Mouse (Mus musculus) layer of hippocampus, adult 18-20 months (tissue): ENCODE data around the gene AI854703. TPM values are rescaled to one million over a fixed set of nuclear protein-coding genes. Genes with fewer than 3 reads are reported as not detected.

Experiments
- DNase-seq, 2 experiments: peaks; one replicate each; pipeline ENCODE4 v3.0.0; 2022; ENCODE audit warnings: low spot score in 2 of 2
- long read RNA-seq: library from polyadenylated mRNA; stranded (forward); transcript quantifications from one replicate; pipeline ENCODE4 v2.0.0, GENCODE M21; 2021
- total RNA-seq, 2 experiments: library from RNA; stranded (reverse); gene quantifications; 2 replicates each; pipeline ENCODE4 v1.2.3; 2021

AI854703 gene
- total RNA-seq, result 10 to 100 TPM; 13.4 to 13.6 TPM
- long read RNA-seq, partial matches to known transcripts, result 16 of 20 reads
- long read RNA-seq, other reads (novel, unspliced or antisense), result 2 of 20 reads

GRCm38 (mm10) chr6:48626464-48626863 lies at the start of gene AI854703:
Gene AI854703, plus strand, starts transcription at chr6:48626764.
- no peak for DNase-seq

DNA sequence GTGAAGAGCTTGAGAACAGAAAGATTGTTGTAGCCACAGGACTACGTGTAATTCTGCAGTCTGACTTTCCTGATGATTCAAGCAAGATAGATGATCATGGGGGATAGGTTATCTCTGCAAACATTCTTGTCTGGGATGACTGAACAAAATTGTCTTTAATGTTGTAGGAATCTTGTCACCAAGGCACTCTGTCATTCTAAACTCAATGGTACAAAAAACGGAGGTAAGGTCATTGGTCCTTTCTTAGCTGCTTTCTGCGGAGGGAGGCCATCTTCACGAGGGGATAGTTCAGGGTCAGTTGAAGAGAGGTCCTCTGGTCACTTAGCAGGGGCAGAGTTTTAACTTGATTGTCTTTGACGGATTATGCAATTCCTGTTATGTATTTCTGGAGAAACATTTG lies 47.8 kb upstream of the AI854703 start:
- no peak for DNase-seq

GRCm38 (mm10) chr6:48579215-48579648 lies 47.3 kb upstream of the AI854703 start:
- DNase-seq, result no peak

GRCm38 (mm10) chr6:48581257-48581656 lies 45.3 kb upstream of the AI854703 start:
- DNase-seq, result no peak

DNA sequence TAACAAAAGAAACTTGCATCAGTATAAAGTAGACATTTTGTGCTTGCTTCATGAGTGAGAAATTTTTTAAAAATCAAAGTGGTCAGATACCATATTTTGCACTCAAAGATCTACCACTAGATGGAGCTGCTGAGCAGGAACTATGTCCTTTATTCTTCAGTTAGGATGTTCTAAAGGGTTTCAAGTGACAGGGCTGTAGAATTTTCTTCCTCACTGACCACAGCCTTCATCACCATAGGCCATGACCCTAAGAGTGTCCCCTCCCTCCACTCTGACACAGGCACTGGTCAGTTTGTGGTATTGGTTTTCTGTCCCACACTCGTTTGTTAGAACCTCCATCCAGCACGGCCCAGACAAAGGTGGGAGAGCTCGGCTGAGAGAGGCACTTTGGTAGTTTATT lies 44.5 kb upstream of the AI854703 start:
- peak in 1 of 2 experiments; percentile 74 for DNase-seq

DNA sequence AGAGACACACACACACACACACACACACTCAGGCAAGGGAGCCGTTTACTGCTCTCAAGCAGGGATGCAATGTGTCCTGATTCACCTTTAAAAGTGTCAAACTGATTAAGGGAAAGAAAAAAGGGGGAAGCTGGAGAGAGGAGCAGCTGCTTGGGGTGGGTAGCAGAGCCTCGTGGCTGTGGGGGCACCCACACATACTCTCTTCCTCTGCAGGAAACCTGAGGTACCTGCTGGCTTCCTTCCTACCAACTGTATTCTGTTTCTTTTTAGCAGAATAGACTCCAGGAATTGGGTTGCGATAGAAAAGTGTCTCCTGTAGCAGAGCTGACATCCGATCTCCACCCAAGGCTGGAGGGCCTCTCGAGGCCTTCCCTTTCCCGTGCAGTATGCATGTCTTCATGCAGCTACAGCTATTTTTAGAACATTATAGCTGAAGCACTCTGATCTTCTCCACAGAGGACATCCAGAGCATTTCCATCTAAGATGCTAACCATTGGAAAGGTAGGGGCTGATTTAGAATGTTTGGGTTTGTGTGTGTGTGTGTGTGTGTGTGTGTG lies 37.3 kb upstream of the AI854703 start, which contains the start of gene Gm45021:
Gm45021 (plus strand) TSS at position 417 of the 557 bp plus-strand sequence.
- no peak for DNase-seq

DNA sequence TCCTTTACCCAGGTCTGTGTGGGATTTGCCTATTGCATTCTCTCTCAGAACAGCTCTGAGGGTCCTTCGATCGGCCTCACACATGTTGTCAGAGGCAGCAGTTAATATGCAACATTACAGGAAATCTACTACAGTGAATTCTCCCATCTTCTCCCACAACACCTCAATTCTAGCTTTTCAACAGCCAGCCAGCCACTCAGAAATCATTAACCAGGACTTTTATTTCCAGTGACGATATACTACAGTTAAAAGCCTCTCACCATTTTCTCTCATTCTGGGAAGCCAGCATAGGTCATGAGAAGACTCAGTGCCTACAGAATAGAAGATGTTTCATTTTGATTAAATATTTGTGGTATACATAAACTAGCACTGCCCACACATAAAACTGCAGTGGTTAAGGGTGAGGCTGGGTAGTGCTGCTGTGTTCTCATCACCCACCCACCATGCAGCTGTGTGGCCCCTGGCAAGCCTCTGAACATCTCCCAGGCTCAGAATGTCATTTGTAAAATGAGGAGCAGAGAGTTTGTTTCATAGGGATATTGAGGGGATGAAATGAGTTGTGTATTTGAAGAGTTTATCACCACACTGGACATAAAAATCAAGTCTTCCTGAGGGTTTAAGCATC lies 35.2 kb upstream of the AI854703 start:
- no peak for DNase-seq

DNA sequence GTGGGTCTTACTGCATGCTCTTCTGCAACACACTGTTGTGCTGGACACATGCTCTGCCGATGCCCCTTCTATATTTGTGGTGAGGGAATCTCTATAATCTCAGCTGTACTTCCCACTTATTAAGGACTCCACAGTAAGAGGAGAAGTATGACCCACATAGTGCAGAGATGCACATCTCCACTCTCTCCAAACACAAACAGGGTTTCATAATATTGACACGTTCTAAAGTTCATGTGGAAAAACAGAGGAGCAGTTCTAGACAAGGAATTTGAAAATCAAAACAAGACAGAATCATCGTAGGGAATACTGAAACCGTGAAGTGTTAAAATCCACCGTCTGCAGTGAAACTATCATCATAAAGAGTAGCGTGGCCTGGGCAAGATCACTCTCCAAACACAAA lies 34.7 kb upstream of the AI854703 start:
- DNase-seq, result no peak

DNA sequence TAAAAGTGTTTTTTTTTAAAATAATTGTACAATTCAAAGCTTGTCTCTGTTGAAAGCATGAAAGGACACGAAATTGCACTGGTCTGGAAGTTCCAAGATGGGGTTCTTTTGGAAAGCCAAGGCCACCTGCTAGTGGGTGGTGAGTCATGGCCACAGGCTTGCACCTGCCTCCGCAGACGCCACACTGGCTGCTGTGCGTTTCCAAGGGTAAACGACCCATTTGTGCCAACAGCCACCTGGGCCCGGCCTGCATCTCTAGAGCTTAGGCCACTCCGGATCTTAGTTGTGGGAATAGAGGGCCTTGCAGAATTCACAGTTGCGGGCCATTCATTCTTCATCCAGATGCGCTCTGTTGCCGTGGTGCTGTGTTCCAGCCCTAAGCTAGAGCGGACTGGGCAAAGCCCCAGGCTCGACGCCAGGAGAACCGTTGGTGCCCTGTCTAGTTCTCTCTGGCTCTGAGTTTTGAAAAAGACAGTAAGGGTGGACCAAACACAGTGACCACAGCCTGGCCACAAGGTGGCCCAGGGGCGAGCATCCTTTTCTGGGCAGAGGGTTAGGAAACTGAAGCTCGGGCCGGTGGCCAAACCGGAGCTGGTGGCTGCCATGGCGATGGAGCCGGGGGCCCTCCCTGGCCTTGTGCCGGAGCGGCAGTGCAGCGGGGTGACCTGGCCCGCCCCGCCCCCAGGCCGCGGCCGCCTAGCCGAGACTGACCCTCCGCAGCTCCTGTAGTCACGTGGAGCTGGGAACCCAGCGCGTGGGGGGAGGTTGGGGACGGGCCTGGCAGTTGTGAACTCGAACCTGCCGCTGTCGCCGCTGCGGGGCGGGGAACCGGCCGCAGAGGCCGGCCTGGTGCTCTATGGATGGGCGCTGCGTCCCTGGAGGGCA lies 33.2 kb upstream of the AI854703 start, which contains the start of the genes Repin1 and Gm44965:
Repin1 (plus strand) TSS at position 726 of the 885 bp plus-strand sequence.
Gm44965 (plus strand) TSS at position 784 of the 885 bp plus-strand sequence.
- peak; percentile 91 to 92 for DNase-seq

- DNase-seq, result peak; percentile 48 to 54
These were observed 32.4 kb upstream of the AI854703 start for GRCm38 (mm10) chr6:48594043-48594738.

- DNase-seq, result no peak
These were observed 31.3 kb upstream of the AI854703 start for GRCm38 (mm10) chr6:48595278-48595677.

DNA sequence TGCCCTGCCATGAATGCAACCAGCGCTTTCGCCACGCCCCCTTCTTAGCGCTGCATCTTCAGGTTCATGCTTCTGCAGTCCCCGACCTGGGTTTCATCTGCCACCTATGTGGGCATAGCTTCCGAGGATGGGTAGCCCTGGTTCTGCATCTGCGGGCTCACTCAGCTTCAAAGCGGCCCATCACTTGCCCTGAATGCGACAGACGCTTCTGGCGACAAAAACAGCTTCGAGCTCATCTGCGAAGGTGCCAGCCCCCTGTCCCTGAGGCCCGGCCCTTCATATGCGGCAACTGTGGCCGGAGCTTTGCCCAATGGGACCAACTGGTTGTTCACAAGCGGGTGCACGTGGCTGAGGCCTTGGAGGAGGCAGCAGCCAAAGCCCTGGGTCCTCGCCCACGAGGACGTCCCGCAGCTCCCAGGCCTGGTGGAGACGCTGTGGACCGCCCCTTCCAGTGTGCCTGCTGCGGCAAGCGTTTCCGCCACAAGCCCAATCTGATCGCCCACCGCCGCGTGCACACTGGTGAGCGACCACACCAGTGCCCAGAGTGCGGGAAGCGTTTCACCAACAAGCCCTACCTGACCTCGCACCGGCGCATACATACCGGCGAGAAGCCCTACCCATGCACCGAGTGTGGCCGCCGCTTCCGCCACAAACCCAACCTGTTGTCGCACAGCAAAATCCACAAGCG lies 29.9 kb upstream of the AI854703 start:
- DNase-seq, result no peak

- no peak for DNase-seq
These were observed 29.3 kb upstream of the AI854703 start for GRCm38 (mm10) chr6:48597233-48597625.

DNA sequence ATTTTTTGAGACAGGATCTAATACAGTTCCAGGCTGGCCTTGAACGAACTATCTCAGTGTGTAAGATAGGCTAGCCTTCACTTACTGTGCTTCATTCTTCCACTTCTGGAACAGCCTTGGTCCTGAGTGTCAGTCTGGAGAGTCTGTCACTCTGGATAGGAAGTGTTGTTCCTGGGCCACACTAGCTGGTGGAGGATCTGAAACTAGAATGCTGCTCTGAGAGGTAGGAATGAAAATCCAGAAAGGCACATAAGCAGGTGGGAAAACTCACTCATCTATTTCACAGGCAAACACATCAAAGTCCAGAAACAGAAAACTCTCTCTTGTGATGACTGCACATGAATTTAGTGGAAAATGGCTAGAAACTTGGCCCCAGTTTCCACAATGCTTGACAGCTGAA lies 26.0 kb upstream of the AI854703 start:
- no peak for DNase-seq

GRCm38 (mm10) chr6:48601271-48602079 lies 25.1 kb upstream of the AI854703 start, which contains the start of gene Zfp775:
Gene Zfp775, plus strand, starts transcription at chr6:48602063.
- peak; percentile 94 to 97 for DNase-seq

GRCm38 (mm10) chr6:48602080-48602741 lies 24.4 kb upstream of the AI854703 start:
- peak in 1 of 2 experiments; percentile 49 for DNase-seq

- DNase-seq, result no peak
These were observed 18.4 kb upstream of the AI854703 start for GRCm38 (mm10) chr6:48608124-48608523.

GRCm38 (mm10) chr6:48609512-48609911 lies 17.1 kb upstream of the AI854703 start:
- DNase-seq, result no peak

DNA sequence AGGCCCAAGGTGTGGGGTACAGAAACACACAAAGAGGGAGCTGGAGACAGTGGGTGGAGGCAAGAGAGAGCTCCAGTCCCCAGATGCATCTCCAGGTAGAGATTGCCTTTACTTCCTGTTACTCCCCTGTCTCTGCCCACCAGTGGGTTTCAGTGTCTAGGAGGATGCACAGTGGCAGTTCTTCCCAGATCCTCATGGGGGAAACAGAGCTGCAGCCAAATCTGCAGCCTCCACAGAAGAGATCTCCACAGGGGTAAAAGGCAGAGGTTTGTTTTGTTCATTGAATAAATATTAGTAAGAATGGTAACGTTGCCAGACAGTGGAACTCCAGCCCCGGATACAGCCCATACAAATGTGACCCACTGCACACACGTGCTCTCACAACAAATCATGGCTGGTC lies 15.9 kb upstream of the AI854703 start:
- no peak for DNase-seq
